Mouse (Mus musculus) CH12.LX (cell line): ENCODE results near the gene Pin4.

Source experiments
- RCOR1 ChIP-seq: conservative IDR thresholded peaks from 2 replicates; pipeline ENCODE4 v1.6.1; 2012; ENCODE audit warnings: low read depth, mild to moderate bottlenecking, inconsistent platforms, low read length, improper control_type of control experiment
- SMC3 ChIP-seq: IDR thresholded peaks from 2 replicates; pipeline ENCODE4 v1.6.1; 2011; ENCODE audit warnings: low read depth, low read length, improper control_type of control experiment

DNA sequence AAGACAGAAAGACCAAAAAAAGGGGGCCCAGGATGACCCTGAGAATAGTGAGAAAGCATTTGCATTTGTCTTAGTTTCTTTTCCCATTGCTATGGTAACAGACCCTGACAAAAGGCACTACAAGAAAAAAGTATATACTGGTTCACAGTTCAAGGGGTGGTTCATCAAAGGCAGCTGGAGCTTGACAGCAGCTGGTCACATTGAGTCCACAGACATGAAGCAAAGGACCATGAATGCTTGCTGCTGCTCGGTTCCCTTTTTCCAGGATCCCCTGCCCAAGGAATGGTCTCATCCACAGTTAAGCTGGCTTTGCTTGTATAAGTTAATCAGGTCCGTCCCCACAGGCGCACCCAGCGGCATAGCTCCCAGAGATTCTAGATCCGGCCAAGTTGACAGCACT lies 44.8 kb upstream of the Pin4 start:
- no peak for TF ChIP-seq RCOR1
- TF ChIP-seq SMC3, result no peak
